Mouse (Mus musculus): ENCODE measurements around the gene Olfr1157.

Olfr1157 gene

GRCm38 (mm10) chr2:87968199-87968598 is at the start of gene Olfr1157:
Gene Olfr1157, minus strand, starts transcription at chr2:87968299.
- no peak for DNase-seq (ENCODE audit: low spot score)

GRCm38 (mm10) chr2:88007515-88008318 is 39.6 kb upstream of the Olfr1157 start, which contains the start of gene Olfr1160:
Gene Olfr1160, minus strand, starts transcription at chr2:88008268.
- DNase-seq (ENCODE audit: low spot score) = no peak

GRCm38 (mm10) chr2:87989813-87990212 is 21.7 kb upstream of the Olfr1157 start, which contains the start of gene Olfr1158:
Gene Olfr1158, plus strand, starts transcription at chr2:87990113.
- DNase-seq (ENCODE audit: low spot score) = no peak

GRCm38 (mm10) chr2:87974563-87974962 is 6.5 kb upstream of the Olfr1157 start, which contains the start of gene Olfr74:
Gene Olfr74, minus strand, starts transcription at chr2:87974663.
- DNase-seq (ENCODE audit: low spot score) = no peak

GRCm38 (mm10) chr2:87953000-87953399 is 15.1 kb downstream of the Olfr1157 start, which contains the start of gene Olfr1156:
Gene Olfr1156, minus strand, starts transcription at chr2:87953100.
- DNase-seq (ENCODE audit: low spot score) = no peak

- no peak for DNase-seq (ENCODE audit: low spot score)
Observed at GRCm38 (mm10) chr2:87945037-87945436, 23.1 kb downstream of the Olfr1157 start, which contains the start of gene Olfr1155. Gene Olfr1155, minus strand, starts transcription at chr2:87945137.
